Mouse (Mus musculus): ENCODE measurements around the gene Mustn1.

DNA sequence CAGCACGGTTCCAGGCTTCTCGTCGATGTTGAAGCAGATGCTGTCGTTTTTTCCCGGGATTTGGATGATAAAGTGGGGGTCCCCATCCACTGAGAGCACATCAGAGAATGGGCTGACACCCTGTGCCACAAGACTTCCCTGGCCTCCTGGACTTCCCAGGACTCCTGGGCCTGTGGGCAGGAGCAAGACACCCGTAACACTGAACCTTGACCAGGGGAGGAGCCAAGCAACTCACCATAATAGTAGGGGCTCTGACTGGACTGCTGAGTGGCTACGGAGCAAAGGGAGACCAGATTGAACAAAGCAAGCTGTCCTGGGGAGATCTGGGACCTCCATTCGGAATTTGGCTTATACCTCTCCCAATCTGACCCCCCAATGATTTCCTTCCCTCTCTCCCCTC lies 33.6 kb downstream of the Mustn1 start:
- no peak for TF ChIP-seq EP300 (IDR thresholded peaks at IDR 0.05; ENCODE audit: low read depth)
- TF ChIP-seq CTCF (IDR thresholded peaks at IDR 0.05; ENCODE audit: low read depth) = no peak
